Mouse (Mus musculus): Measurements from ENCODE around the gene Psmd13.

Psmd13 gene

GRCm38 (mm10) chr7:140907131-140907530, 25.4 kb downstream of the Psmd13 start:
- DNase-seq (ENCODE audit: low spot score) = no peak

GRCm38 (mm10) chr7:140907697-140908096, 25.9 kb downstream of the Psmd13 start:
- DNase-seq (ENCODE audit: low spot score) = no peak

- no peak for DNase-seq (ENCODE audit: low spot score)
Measured at GRCm38 (mm10) chr7:140908181-140908580, 26.4 kb downstream of the Psmd13 start.

GRCm38 (mm10) chr7:140908634-140909107, 26.9 kb downstream of the Psmd13 start:
- DNase-seq (ENCODE audit: low spot score) = peak; percentile 81

- DNase-seq (ENCODE audit: low spot score) = no peak
Measured at GRCm38 (mm10) chr7:140912293-140912692, 30.5 kb downstream of the Psmd13 start.

GRCm38 (mm10) chr7:140912846-140913482, 31.2 kb downstream of the Psmd13 start:
- DNase-seq (ENCODE audit: low spot score) = no peak

- no peak for DNase-seq (ENCODE audit: low spot score)
Measured at GRCm38 (mm10) chr7:140914031-140914690, 32.4 kb downstream of the Psmd13 start.

GRCm38 (mm10) chr7:140919911-140920310, 38.1 kb downstream of the Psmd13 start:
- no peak for DNase-seq (ENCODE audit: low spot score)

GRCm38 (mm10) chr7:140920418-140921029, 38.8 kb downstream of the Psmd13 start, which contains the start of gene Nlrp6:
Gene Nlrp6, plus strand, starts transcription at chr7:140920902.
- no peak for DNase-seq (ENCODE audit: low spot score)

- DNase-seq (ENCODE audit: low spot score) = no peak
Measured at GRCm38 (mm10) chr7:140921225-140921975, 39.6 kb downstream of the Psmd13 start.

- peak; percentile 47 for DNase-seq (ENCODE audit: low spot score)
Measured at GRCm38 (mm10) chr7:140922398-140923069, 40.8 kb downstream of the Psmd13 start.

- DNase-seq (ENCODE audit: low spot score) = no peak
Measured at GRCm38 (mm10) chr7:140923070-140923775, 41.5 kb downstream of the Psmd13 start.

GRCm38 (mm10) chr7:140927181-140927580, 45.4 kb downstream of the Psmd13 start:
- no peak for DNase-seq (ENCODE audit: low spot score)

GRCm38 (mm10) chr7:140938436-140938835, 56.7 kb downstream of the Psmd13 start:
- DNase-seq (ENCODE audit: low spot score) = no peak

GRCm38 (mm10) chr7:140938896-140939295, 57.1 kb downstream of the Psmd13 start:
- no peak for DNase-seq (ENCODE audit: low spot score)

- peak; percentile 58 for DNase-seq (ENCODE audit: low spot score)
Measured at GRCm38 (mm10) chr7:140939669-140940171, 58.0 kb downstream of the Psmd13 start.

- DNase-seq (ENCODE audit: low spot score) = peak; percentile 89
Measured at GRCm38 (mm10) chr7:140941222-140942051, 59.7 kb downstream of the Psmd13 start, which contains the start of gene Pgghg. Gene Pgghg, plus strand, starts transcription at chr7:140941391.

GRCm38 (mm10) chr7:140942341-140942740, 60.6 kb downstream of the Psmd13 start:
- no peak for DNase-seq (ENCODE audit: low spot score)

GRCm38 (mm10) chr7:140942811-140943210, 61.0 kb downstream of the Psmd13 start:
- DNase-seq (ENCODE audit: low spot score) = no peak

GRCm38 (mm10) chr7:140943356-140943755, 61.6 kb downstream of the Psmd13 start:
- DNase-seq (ENCODE audit: low spot score) = no peak
